Mouse (Mus musculus) spleen, embryonic (tissue): ENCODE measurements around the gene Pom121l2.

ENCODE experiments used
- CTCF ChIA-PET: fragments of 350-600 bp; sonication (Branson Sonifier 250); formaldehyde crosslinking; loops from one replicate; lab custom pipeline; 2022; lab: Charles Lee

The Pom121l2 gene

DNA sequence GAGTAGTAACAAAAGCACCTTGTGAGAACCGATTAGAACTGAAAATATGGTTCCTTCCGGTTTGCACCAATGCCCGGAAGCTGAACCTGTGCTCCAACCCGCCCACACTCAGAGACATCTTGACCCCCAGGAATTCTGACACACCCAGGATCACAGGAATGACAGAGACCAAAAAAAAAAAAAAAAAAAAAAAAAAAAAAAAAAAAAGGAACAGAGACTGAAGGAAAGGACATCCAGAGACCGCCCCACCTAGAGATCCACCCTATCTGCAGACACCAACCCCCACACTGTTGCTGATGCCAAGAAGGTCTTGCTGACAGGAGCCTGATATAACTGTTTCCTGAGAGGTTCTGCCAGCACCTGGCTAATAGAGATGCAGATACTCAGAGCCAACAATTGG is 11.6 kb downstream of the Pom121l2 start:
- CTCF ChIA-PET, result interaction anchor here (0.6 to 1.6 kb wide), 4 partner anchors 12 to 532 kb away, joined by 3 to 13 read pairs (median 5); partner anchors contain the start of gene Pom121l2

DNA sequence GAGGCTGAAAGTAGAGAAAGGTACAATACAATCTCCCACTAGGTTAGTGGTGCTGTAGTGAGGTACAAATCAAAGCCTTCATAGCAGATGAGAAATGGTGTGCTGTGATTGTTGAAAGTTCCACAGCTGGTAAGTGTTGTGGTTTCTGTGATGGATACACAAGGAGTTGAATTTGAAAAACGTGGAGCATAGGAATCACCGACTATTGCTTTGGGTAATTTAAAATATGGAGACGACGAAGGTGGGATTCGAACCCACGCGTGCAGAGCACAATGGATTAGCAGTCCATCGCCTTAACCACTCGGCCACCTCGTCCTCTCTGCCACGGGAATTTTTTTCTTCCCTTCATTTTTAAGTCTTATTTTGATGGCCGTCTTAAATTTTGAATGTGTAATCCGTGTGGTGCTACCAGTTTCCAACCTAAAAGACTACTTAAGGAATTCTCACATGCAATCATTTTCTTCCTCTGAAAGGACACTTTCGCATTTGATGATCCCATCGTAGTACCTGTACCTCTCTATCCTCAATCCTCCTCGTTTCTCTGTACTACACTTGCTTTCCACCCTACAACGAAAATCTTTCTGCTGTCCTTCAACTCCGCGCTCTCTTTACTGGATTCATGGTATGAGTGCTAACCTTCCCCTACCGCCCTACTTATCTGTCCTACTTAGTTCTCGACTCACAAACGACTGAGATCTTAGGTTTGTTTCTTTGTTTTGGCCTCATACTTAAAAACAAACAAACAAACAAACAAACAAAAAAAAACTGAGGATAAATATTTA is 13.2 kb downstream of the Pom121l2 start:
- CTCF ChIA-PET, result interaction anchor here (1.6 kb wide), 1 partner anchor 13 kb away, joined by 4 read pairs; the partner anchor contains the start of gene Pom121l2

GRCm38 (mm10) chr13:21994896-21995295 is 13.9 kb downstream of the Pom121l2 start:
- CTCF ChIA-PET, result interaction anchor here (0.7 kb wide), 1 partner anchor 265 kb away, joined by 4 read pairs; no protein-coding TSS in a partner anchor

GRCm38 (mm10) chr13:21995331-21995914 is 14.4 kb downstream of the Pom121l2 start:
- CTCF ChIA-PET, result interaction anchor here (0.7 to 1.1 kb wide), 2 partner anchors 19 to 265 kb away, joined by 4 to 5 read pairs; no protein-coding TSS in a partner anchor

DNA sequence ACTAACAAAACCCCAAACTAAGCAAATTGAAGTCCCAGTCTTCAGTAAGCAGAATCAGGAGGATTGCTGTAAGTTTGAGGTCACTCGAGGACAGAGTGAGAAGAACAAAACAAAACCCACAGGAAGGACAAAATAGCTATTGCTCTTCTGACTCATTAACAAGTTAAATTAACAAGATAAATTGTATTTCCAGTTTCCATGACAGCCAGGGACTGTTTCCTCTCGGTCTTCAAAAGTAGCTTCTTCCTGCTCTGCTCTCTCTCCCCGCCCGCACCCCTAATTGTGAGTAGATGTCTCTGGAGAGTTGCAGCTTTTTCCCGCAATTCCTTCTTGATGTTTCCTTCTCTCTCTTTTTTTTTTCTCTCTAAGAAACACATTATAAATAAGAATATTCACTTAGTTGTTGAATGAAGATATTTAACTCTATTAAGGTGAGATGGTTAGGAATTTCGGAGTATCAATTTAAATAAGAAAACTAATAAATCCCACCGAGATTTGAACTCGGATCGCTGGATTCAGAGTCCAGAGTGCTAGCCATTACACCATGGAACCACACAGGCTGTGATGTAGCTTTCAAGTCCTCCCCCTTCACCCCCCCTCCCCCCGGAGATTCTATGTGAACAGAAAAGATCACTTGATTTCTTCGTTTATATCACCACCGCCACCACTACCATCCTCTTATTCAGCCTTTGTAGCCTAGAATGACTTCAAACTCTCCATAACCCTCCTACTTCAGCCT is 15.3 kb downstream of the Pom121l2 start:
- CTCF ChIA-PET, result interaction anchor here (1.1 kb wide), 1 partner anchor 18 kb away, joined by 5 read pairs; no protein-coding TSS in a partner anchor

DNA sequence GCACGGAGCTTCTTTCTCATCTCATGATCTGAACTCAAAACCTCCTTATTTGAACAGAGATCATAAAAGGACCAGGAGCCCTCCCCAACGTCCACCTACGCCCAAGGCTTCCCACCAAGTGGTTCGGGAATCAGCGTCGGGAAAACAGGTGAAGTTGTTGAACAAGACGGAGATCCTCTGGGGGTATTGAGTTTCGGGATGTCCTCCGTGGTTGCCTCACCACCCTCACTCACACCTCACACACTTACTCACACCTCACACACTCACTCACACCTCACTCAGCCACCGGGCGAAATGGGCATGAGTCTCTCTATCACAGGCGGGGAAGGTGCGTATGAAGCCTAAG is 15.8 kb downstream of the Pom121l2 start:
- CTCF ChIA-PET, result no interaction called here

DNA sequence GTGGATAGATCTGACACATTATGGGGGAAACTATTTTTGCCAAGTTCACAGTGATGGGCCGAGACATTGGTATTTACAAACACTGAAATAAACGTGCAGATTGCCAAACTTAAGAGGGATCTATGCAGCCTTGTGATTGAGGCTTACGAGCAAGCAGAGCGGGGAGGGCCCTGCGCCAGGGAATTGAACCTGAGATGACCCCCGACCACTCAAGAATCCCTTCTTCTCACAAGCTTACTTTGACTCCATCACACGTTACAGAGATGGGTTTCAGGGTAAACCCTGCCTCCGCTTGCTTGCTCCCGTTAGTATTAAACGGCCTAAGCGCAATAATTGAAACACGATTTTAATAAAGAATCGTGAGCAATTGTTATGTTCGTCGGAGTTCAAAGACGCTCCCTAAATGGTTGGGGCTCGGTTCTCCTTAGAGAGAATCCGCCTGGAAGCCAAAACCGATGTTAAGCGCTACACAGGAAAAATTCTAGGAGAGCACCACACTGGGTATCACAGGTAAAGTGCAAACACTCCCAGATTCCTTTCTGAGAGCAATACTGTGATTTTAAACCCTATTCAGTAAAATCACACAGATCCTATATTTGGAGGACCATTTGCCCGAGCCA is 16.3 kb downstream of the Pom121l2 start:
- CTCF ChIA-PET, result no interaction called here

DNA sequence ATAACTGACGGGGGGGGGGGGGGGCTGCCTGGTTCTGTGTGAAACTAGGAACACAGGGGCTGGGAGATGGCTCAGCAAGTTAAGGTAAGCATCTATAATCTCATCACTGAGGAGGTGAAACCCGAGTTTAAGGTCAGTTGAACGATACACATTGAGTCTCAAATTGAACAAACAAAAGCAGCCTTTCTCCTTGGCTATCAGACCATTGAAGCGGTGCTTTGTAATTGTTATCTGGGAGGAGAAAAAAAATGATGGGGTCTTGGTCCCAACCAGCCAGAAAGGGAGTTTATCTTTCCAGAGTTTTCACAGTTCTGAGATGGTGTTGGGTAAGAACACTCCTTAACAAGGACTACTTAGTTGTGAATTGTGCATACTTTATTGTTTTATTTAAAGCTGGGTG is 16.8 kb downstream of the Pom121l2 start:
- CTCF ChIA-PET, result no interaction called here

DNA sequence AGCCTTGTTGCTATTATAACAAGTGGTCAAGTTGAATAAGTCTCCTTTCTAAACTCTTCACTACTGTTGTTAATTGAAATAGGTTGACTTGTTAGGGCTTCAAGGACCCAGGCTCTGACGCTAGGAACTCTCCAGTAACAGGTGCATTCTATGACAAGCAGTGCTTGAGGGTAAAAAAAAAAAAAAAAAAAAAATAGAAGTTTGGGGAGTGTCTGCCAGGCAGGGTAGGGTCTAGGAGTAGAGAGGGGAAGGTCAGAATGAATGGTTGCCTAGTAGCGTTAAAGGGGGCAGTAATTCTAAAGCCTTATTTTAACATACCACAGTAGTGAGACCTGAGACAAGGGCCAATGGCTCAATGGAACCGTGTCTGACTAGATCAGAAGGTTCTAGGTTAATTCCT is 17.4 kb downstream of the Pom121l2 start:
- CTCF ChIA-PET, result no interaction called here

DNA sequence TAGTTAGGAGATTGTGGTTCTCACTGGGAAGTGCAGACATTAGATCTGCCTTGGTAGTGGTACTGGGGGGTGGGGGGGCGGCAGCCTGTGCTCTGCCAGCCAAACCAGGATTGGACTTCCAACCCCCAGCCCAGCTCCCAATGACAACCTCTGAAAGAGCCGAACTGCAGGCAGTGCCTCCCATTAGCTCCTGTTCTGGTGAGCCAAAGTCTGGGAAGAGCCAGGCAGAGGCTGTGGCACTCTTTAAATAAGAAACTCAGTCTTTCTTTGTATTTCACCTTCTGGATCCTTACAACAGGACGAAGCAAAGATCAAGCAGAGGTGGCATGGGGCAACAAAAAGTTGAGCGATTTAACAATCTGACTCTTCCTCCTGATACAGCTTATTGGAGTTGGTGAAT is 18.2 kb downstream of the Pom121l2 start:
- CTCF ChIA-PET, result no interaction called here

DNA sequence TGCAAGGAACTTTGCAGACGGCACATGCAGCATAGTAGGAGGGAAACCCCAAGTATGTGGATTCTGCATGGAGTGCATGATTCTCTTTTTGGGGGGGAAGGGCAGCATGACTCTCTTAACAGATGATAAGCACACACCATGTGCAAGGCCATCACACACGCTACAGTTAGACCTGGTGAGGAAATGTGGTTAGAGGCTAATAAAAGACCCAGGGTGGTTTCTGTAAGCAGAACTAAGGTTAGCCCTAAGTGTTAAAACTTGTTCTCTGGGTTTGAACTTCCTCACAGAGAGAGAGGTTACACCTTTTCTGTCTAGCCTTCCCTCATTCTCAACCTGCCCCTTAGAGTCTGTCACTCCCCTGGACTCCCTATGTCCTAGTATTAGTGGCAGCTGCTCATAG is 20.4 kb downstream of the Pom121l2 start:
- CTCF ChIA-PET, result no interaction called here

GRCm38 (mm10) chr13:22001823-22002222 is 20.8 kb downstream of the Pom121l2 start:
- CTCF ChIA-PET, result no interaction called here

GRCm38 (mm10) chr13:22005605-22006333 is 24.8 kb downstream of the Pom121l2 start:
- CTCF ChIA-PET, result interaction anchor here (0.7 to 2.7 kb wide), 4 partner anchors 9 to 32 kb away, joined by 4 to 12 read pairs (median 6); no protein-coding TSS in a partner anchor

- CTCF ChIA-PET, result interaction anchor here (0.5 to 2.7 kb wide), 5 partner anchors 8 to 32 kb away, joined by 4 to 12 read pairs (median 6); no protein-coding TSS in a partner anchor
These were observed 25.5 kb downstream of the Pom121l2 start for GRCm38 (mm10) chr13:22006334-22007120.

DNA sequence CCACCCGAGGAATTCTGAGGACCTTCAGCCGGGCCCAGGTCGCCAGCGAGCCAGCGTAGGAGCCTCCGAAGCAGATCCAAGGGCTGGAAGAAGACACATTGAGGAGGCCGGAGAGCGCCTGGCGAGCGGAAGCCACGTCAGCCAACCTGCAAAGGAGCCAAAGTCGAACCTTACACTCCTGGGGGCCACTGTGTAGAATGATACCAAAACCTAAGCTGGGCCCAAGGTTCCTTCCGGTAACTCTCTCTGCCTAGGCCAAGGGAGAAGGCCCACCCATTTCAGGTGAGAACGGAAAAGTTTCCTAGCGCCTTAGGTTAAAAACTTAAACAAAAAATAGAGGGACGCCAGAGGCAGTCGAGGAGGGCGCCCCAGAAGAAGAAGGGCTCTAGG is 26.1 kb downstream of the Pom121l2 start:
- CTCF ChIA-PET, result interaction anchor here (0.5 to 2.7 kb wide), 3 partner anchors 13 to 27 kb away, joined by 6 to 13 read pairs (median 10); no protein-coding TSS in a partner anchor

DNA sequence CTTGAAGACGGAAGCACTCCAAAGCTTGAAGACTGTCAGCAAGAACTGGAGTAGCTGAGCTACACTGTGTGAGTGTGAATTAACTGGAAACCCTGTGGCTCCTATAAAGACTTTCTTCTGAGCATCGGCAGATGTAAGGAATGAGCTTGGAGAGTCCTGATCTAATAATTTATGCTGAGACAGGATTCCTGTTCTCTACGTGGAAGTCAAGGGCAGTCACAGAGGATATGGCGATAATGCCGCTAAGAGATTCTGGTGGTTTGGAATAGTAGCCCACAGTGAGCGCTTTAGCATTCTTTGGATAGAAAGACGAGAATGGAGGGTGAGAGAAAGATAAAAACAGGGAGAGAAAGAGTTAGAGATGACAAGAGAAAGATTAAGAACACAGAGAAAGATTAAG is 26.9 kb downstream of the Pom121l2 start:
- CTCF ChIA-PET, result interaction anchor here (1.0 kb wide), 1 partner anchor 15 kb away, joined by 13 read pairs; no protein-coding TSS in a partner anchor

GRCm38 (mm10) chr13:22008707-22009106 is 27.7 kb downstream of the Pom121l2 start:
- CTCF ChIA-PET, result no interaction called here

DNA sequence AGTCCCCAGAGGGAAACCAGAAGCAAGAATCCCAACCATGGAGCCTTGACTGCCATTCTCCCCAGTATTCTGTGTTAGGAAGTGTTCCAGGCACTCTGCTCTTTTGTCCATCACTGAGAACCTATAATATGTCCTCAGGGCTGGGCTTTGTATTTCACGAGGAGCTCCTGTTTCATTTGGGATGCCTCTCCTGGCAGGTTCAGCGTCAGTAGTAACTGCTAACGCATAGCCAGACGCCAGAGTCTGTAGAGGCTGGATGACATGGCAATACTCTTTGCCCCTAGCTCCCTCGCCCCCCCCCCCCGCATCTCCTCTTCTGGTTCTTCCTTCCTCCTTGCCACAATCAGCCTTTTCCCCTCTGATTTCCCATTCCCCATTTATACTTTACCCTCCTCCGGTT is 28.6 kb downstream of the Pom121l2 start, which contains the start of gene Prss16:
Gene Prss16 (minus strand): TSS at position 101 of the 400 bp plus-strand sequence.
- CTCF ChIA-PET, result no interaction called here

GRCm38 (mm10) chr13:22013716-22014115 is 32.7 kb downstream of the Pom121l2 start:
- CTCF ChIA-PET, result interaction anchor here (1.7 to 2.9 kb wide), 2 partner anchors 8 to 18 kb away, joined by 5 to 12 read pairs; no protein-coding TSS in a partner anchor
